Mouse (Mus musculus): ENCODE data around the gene Sema3g. TPM values are rescaled to one million over a fixed set of nuclear protein-coding genes. Genes with fewer than 3 reads are reported as not detected.

Gene Sema3g
- 0.16 to 0.21 TPM (median 0.21 TPM) in 3 of 4 replicates, not detected in the other for total RNA-seq (2023; ENCODE audit: inconsistent age)

DNA sequence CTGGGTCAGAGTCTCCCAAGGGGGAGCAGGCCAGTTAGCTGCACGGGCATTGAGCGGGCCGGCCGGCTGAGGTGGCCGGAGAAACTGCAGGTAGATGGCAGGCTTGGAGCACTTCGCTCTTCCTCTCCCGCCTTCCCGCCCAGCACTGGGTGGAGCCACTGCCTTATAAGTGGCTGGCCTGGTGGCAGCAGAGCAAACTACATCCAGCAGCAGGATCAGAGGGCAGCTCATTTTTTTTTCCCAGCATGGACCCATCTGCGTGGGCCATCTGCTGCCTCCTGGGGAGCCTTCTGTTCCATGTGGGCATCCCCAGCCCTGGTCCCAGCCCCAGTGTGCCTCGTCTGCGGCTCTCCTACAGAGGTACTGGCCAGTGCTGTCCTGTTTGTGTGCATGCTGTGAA lies at the start of gene Sema3g:
Gene Sema3g, plus strand, starts transcription at position 195 of the 400 bp plus-strand sequence.

DNA sequence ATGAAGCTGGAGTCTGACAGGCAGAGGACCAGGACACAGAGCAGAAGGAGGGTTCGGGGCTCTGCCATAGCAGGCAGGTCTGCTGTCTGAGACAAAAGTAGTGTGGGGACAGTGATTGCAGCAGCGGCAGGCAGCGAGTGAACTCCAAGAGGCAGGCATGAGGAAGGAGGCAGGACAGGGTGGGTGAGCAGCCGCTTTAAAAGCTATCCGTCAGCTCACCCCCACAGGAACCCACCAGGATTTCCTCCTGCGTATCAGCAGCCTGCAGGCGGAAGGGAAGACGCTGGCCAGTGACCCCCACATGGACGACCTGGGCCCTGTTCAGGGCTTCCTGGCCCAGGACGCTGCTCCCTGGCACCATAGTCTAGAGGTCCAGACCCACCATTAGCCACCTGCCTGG lies 49.2 kb upstream of the Sema3g start, which contains the start of gene Stab1:
Gene Stab1, minus strand, starts transcription at position 217 of the 400 bp plus-strand sequence.

DNA sequence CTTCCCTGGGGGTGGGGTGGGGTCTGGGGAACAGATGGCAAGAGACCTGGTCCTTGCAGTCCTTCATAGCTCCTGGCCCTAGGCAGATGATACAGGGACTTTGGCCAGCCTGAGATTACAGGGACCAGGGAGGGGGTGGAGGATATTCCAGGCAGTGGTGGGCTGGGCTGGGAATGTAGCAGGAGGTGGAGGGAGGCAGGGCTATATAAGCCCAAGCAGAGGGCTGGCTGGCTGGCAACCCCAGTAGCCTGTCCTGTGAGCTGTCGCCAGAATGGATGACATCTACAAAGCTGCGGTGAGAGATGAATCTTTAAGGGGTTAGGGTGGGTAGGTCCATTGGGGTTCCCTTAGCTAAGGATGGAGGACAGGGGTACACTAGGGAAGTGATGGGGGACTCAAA lies 9.6 kb upstream of the Sema3g start, which contains the start of gene Tnnc1:
Gene Tnnc1, plus strand, starts transcription at position 229 of the 400 bp plus-strand sequence.

DNA sequence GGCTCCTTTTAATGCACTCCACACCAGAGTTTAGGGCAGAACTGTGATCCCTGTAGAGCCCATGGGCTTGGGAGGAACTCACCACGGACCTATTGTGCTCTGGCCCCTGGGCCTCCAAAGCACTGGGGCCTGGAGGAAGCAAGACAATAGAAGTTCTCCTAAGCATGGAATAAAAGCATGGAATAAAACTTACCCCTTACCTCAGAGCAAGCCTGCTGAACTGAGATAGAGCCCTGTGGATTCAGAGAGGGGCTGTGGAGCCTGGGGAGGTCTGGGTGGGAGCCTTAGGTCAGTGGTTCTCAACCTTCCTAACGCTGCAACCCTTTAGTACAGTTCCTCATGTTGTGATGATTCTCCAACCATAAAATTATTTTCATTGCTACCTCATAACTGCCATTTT lies 814 bp upstream of the Sema3g start, which contains the start of gene Nisch:
Gene Nisch, minus strand, starts transcription at position 101 of the 400 bp plus-strand sequence.

DNA sequence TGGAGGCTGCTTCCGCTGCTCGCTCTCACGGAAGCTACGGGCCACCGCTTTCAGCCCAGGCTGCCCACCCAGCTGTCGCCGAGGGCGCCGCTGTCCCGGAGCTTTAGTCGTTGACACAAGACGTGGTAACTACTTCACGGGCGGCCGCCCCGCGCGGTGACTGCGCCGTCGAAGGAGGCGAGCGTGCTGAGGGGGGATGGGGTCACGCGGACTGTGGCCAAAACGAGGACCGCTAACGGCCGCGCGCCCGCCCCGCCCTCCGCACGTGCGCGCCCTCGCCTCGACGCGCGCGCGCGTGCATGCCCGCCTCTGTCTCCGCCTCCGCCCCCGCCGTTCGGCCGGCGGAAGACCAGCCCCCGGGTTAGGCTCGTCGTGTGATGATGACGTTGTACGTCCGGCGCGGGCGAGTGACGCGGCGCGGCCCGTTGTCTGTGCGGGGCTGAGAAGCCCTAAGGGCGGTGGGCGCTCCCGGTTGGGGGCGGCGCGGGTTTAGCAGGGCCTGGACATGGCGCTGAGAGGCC lies 33.5 kb downstream of the Sema3g start, which contains the start of the genes Phf7 and Bap1:
Gene Phf7, minus strand, starts transcription at position 234 of the 521 bp plus-strand sequence.
Gene Bap1, plus strand, starts transcription at position 367 of the 521 bp plus-strand sequence.

Other genes starting within 250 kb of the Sema3g start
- 12.7 to 14.4 TPM (median 13.7 TPM) in 4 replicates for gene Glt8d1, start 216.5 kb upstream of the Sema3g start, total RNA-seq (2023; ENCODE audit: inconsistent age)
- gene Spcs1, start 216.2 kb upstream of the Sema3g start, total RNA-seq (2023; ENCODE audit: inconsistent age), result 65.2 to 95.5 TPM (median 75.3 TPM) in 4 replicates
- 75.0 to 87.2 TPM (median 79.0 TPM) in 4 replicates for gene Pbrm1, start 198.7 kb upstream of the Sema3g start, total RNA-seq (2023; ENCODE audit: inconsistent age)
- 492 to 523 TPM (median 508 TPM) in 4 replicates for gene Gnl3, start 198.7 kb upstream of the Sema3g start, total RNA-seq (2023; ENCODE audit: inconsistent age)
- gene Smim4, start 88.9 kb upstream of the Sema3g start, total RNA-seq (2023; ENCODE audit: inconsistent age), result 29.5 to 36.6 TPM (median 32.7 TPM) in 4 replicates
- gene Nt5dc2, start 86.8 kb upstream of the Sema3g start, total RNA-seq (2023; ENCODE audit: inconsistent age), result 0.90 to 2.2 TPM (median 1.5 TPM) in 4 replicates
- 0.60 to 1.9 TPM (median 0.69 TPM) in 4 replicates for gene Stab1, start 49.2 kb upstream of the Sema3g start, total RNA-seq (2023; ENCODE audit: inconsistent age)
- not detected in 4 replicates for gene Tnnc1, start 9.5 kb upstream of the Sema3g start, total RNA-seq (2023; ENCODE audit: inconsistent age)
- gene Nisch, start 914 bp upstream of the Sema3g start, total RNA-seq (2023; ENCODE audit: inconsistent age), result 333 to 346 TPM (median 340 TPM) in 4 replicates
- gene Phf7, start 33.5 kb downstream of the Sema3g start, total RNA-seq (2023; ENCODE audit: inconsistent age), result 13.3 to 16.2 TPM (median 15.3 TPM) in 4 replicates
- gene Bap1, start 33.6 kb downstream of the Sema3g start, total RNA-seq (2023; ENCODE audit: inconsistent age), result 117 to 125 TPM (median 123 TPM) in 4 replicates
- 0.15 to 0.36 TPM (median 0.24 TPM) in 4 replicates for gene Dnah1, start 106.0 kb downstream of the Sema3g start, total RNA-seq (2023; ENCODE audit: inconsistent age)
- gene Capn7, start 118.8 kb downstream of the Sema3g start, total RNA-seq (2023; ENCODE audit: inconsistent age), result 47.8 to 54.0 TPM (median 51.6 TPM) in 4 replicates
- gene Sh3bp5, start 218.2 kb downstream of the Sema3g start, total RNA-seq (2023; ENCODE audit: inconsistent age), result 263 to 304 TPM (median 276 TPM) in 4 replicates

Measured in B cell, adult (primary cell).